Mouse (Mus musculus): ENCODE measurements around the gene Comtd1.

DNA sequence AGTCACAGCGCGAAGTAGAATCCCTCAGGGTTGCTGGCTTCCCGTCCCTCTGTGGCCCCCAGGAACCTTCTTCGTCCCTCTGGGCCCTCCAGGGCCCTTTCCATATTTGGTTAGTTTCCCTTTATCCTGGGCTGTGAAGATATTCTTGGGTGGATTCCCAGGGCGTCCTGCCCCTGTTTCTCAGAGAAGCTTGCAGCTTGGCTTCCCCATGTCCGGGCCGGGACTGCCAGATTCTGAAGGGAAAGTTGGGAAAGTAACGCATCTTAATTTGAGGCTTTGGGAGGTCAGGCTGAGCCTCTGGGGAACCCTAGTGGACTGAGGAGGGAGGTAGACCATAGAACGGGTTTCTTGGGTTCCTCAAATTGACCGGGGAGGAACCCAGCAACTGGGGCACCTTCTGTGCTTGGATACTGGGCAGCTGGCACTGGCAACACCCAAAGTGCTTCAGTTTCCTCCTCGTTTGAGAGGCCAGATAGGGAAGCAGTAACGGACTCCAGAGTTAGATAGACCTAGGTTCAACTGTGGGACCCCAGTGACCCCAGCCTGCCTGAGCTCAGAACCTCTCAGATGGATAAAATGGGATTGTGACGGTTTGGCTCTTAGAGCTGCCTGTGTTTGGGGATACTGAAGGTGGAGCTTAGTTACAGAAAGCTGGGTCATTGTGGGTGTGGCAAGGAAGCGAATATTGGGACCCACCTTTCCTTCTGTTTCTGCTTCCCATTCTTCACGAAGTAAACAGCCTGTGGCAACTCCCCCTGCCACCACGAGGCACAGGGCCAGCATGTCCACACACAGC is 3.4 kb upstream of the Comtd1 start:
- no peak for TF ChIP-seq CTCF (IDR thresholded peaks at IDR 0.05; ENCODE audit: extremely low read depth, insufficient read depth, low read length)
- no peak for TF ChIP-seq POLR2A (IDR thresholded peaks at IDR 0.05; ENCODE audit: extremely low read depth, insufficient read depth, low read length)
